Mouse (Mus musculus): ENCODE data around the gene Pdia4. TPM values are rescaled to one million over a fixed set of nuclear protein-coding genes. Genes with fewer than 3 reads are reported as not detected.

Gene Pdia4
- 143 and 152 TPM in 2 replicates for polyA plus RNA-seq (2012; rRNA removed)

GRCm38 (mm10) chr6:47813257-47813878 lies at the start of gene Pdia4:
TSS of gene Pdia4 (minus strand) at chr6:47813430.

GRCm38 (mm10) chr6:47835482-47835983 lies 22.3 kb upstream of the Pdia4 start, which contains the start of gene Zfp398:
TSS of gene Zfp398 (plus strand) at chr6:47835661.

GRCm38 (mm10) chr6:47830104-47831078 lies 17.2 kb upstream of the Pdia4 start, which contains the start of gene Zfp786:
TSS of gene Zfp786 (minus strand) at chr6:47830867.

Other genes with a start within 250 kb of the Pdia4 start
- 301 and 305 TPM in 2 replicates for gene Ezh2, start 218.1 kb downstream of the Pdia4 start, polyA plus RNA-seq (2012; rRNA removed)
- 2.8 and 3.6 TPM in 2 replicates for gene Zfp786, start 17.4 kb upstream of the Pdia4 start, polyA plus RNA-seq (2012; rRNA removed)
- 8.0 and 11.0 TPM in 2 replicates for gene Zfp398, start 22.2 kb upstream of the Pdia4 start, polyA plus RNA-seq (2012; rRNA removed)
- gene Zfp282, start 63.8 kb upstream of the Pdia4 start, polyA plus RNA-seq (2012; rRNA removed), result 15.2 and 17.5 TPM in 2 replicates
- gene Zfp212, start 107.0 kb upstream of the Pdia4 start, polyA plus RNA-seq (2012; rRNA removed), result 17.9 and 22.8 TPM in 2 replicates
- gene Zfp956, start 140.0 kb upstream of the Pdia4 start, polyA plus RNA-seq (2012; rRNA removed), result 9.8 and 14.5 TPM in 2 replicates
- gene Zfp777, start 235.5 kb upstream of the Pdia4 start, polyA plus RNA-seq (2012; rRNA removed), result 15.6 and 18.7 TPM in 2 replicates